Mouse (Mus musculus) common myeloid progenitor, adult 5-6 weeks (primary cell): ENCODE measurements around the gene Cfap54. TPM values are rescaled to one million over a fixed set of nuclear protein-coding genes. Genes with fewer than 3 reads are reported as not detected.

ENCODE experiments used
- ATAC-seq: replicated peaks from 2 replicates; pipeline ENCODE4 v1.8.0; 2016; ENCODE audit warnings: low read depth, mild to moderate bottlenecking, moderate TSS enrichment, inconsistent platforms; ENCODE audit not compliant: poor library complexity, severe bottlenecking
- total RNA-seq: library from RNA; stranded (forward); fragments of 200-1000, 187-1606 nt; gene quantifications from 2 replicates; pipeline ENCODE4 v1.2.3, GENCODE M21; 2017

The Cfap54 gene
- total RNA-seq, 1 experiment from 2014 or later: 0.27 TPM

DNA sequence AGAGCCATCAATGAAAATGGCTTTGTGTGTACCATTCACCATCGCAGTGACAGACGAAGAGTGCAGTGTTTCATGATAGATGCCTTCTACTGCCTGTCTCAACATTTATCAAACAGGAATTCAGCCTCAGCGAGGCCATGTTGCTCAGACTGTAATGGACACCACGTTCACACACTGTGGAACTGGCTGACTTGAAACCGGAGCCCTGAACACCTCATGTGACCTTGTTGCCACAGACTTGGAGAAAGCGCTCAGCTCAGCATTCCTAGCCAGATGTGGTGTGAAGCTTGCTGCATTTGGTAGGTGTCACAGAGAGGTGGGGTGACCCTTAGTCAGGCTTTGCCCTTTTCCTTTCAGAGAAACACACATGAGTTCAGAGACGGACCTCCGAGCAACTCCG lies 270.5 kb downstream of the Cfap54 start:
- no peak for ATAC-seq

DNA sequence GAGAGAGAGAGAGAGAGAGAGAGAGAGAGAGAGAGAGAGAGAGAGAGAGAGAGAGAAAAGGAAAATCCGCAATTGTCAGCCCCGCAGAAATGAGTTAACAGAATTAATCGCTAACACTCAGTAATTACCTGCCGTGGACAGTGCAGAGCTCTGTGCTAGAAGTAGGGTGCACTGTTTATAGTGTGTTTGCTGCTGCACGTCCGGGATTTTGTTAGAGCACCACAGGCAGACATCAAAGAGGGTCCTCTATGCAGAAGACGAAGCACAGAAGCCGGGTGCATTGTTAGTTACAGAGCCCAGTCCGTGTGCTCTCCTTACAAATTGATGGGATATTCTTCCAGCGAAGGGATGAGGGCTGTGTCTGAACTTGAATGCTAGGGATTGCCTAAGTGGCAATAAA lies 289.5 kb downstream of the Cfap54 start:
- ATAC-seq: no peak

DNA sequence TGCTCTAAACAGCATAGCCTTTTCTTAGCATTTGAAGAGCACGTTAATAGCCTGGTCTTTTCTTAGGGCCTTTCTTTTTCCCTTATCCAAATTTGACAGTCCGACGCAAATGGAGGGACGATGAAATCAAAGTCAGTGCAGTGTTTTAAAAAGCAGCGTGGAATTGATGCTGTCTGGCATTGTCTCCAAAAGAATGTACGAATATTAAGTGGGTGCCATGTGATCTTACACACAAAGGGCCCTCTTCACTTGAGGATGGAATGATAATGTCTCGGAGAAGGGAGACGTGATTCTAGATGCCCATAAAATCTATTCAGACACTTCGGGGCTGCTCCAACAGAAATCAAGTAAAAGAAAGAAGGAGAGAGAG lies 289.9 kb downstream of the Cfap54 start:
- no peak for ATAC-seq

DNA sequence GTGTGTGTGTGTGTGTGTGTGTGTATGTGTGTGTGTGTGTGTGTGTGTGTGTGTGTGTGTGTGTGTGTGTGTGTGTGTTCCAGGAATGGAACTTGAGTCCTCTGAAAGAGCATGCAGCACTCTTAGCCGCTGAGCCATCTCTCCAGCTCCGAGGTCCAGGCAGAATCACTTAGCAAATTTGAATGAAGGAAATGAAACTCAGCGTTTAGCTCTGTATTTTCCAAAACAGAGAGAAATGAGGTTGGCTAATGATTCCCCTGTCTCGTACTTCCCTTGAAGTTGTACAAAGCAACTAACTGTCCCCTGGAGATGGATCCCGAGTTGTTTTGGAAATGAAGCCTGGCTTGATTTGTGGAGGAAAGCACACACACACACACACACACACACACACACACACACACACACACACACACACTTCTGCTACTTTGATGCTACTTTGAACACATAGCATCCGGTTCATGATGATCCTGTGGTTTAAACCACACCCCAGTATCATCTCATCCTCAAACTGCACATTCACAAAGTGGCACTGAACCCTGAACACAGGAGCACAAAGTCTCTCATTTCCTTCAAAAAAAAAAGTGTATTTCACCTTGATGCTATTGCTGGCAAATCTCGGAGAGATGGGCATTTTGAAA lies 290.4 kb downstream of the Cfap54 start:
- ATAC-seq: no peak

DNA sequence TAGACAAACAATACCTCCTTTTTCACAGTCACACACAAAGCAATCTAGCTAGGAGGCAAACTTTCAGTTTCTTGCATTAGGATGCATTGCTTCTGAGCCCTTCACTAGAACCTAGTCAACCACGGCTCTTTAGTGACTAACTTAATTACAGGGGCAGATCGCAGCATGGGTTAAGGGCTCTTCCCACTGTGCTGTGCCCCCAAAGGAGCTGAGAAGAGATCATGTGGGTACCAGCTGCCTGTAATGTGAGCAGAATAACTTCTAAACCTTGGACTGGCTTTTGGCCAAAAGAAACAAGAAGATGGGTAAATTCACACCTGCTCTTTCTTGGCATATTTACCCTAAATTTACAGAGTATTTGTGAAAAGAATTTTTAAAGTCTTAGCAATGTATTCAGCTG lies 291.2 kb downstream of the Cfap54 start:
- ATAC-seq: no peak

DNA sequence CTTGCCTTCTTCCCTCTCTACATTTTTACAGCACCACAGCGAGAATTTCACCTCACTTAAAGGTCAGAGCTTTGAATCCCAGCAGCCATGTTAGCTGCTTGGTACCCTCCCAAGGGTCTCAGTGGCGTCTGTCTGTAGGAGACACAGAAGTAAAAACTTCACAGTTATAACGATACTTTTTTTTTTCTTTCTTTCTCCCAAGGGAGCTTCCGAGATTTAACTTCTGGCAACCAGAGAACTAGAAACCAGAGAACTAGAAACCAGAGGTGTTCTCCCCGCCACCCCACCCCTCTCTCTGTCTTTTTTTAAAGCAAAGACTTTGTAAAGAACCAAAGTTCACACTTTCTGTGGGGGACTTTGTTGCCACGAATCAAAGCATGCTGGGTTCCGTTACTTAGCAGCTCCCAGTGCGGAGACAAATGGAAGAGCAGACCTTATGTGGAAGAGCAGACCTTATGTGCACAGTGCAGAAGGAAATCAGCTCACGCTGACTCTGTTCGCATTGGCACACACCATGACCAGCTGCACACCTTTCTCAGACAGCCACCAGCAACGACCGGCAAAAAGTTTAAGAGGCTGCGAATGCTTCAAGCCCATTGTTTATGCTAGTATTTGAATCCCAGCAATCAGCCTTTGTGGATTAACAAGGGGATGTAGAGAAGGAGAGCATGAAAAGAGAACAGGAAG lies 292.9 kb downstream of the Cfap54 start:
- ATAC-seq: no peak

DNA sequence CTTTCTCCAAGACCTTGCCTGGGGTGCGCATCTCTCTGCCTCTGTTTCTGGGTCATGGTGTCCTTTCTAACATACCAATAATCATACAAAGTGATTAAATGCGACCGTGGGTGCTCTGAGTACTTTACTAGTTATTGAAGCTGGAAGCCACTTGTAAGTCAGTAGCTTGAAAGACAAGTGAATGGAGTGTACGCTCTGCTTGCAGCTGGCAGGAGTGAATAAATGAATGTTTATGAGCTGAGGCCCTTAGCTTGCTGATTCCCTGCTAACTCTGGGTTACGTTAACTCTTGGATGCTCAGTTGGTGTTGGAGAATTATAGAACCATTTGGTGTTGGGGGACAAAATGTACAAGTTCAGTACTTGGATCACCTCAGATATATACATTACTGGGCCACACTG lies 298.7 kb downstream of the Cfap54 start:
- ATAC-seq: no peak

DNA sequence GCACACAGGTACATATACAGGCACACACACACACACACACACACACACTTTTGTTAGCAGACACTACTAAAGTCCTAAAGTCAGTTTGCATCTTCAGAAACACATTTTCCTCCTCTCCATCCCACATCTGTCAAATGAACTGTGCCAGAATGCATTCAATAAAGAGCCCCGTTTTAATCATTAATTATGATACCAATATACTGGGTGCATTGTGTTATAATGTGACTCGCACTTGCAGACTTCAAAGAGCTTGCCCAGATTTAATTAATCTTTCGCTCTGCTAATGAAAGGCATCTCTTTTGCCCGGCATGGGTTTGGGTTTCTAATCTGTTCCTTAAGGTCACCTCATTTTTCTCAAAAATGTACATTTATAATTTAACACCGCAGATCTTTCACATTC lies 327.1 kb downstream of the Cfap54 start:
- no peak for ATAC-seq

DNA sequence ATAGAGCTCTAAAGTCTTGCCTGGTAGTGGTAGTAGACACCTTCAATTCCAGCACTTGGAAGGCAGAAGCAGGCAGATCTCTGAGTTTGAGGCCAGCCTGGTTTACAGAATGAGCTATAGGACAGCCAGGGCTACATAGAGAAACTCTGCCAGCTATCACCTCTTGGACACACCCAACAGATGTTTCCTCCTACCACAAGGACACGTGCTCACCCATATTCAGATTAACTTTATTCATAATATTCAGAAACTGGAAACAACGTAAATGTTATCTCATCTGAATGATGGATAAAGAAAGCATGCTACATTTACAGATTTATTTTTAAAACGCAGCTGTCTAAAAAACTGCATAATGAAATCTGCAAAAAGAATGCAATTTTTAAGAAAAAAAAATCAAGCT lies 351.1 kb downstream of the Cfap54 start:
- no peak for ATAC-seq

DNA sequence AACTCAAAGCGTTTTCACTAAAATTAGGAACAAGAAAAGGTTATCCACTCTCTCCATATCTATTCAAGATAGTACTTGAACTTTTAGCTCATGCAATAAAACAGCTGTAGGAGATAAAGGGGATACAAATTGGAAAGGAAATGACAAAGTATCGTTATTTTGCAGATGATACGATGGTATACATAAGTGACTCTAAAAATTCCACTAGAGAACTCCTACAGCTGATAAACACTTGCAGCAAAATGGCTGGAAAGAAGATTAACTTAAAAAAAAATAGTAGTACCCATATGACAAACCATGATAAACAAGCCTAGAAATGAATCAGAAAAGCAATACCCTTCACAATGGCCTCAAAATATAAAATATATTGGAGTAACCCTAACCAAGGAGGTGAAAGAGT lies 352.7 kb downstream of the Cfap54 start:
- ATAC-seq: no peak

Other genes with a start within 250 kb of the Cfap54 start
- gene Cdk17, start 79.3 kb upstream of the Cfap54 start, total RNA-seq: 69.2 and 87.6 TPM in 2 replicates
- gene Elk3, start 229.5 kb upstream of the Cfap54 start, total RNA-seq: 25.5 and 30.0 TPM in 2 replicates